Comparison of ENCODE assay signal across 21 mouse cellular contexts in the genomic region with DNA sequence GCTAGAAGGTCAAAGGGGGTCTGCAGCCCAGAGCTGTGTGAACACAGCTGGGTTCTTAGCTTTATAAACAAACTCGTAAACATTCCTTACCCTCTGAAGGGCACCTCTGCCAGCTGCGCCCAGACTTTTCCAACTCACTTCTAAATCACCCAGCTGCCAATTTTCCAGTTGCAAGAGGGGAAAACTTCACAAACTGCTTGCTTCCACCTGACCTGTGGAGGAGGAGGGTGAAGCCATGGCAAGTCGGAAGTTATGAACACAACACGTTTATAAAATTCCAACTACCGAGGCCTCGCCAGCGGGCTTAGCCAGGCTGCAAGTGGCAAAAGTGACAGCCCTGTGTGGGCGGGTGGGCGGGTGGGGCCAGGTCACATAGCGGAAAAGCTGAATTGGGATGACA. TPM values are rescaled to one million over a fixed set of nuclear protein-coding genes. Genes with fewer than 3 reads are reported as not detected.
"Had no signal": no experiment of that assay in that cellular context is flagged by ENCODE, and none has a peak within 500 bp of the region (broad histone marks: within the 10 kb centered on the region; RNA-seq: fewer than 3 reads in every experiment).

No protein-coding gene starts in this region.

- DNase-seq: lung, adult 18-20 months; lung, embryonic 14.5 days; lung, postnatal 10 days; lung, postnatal 4 days; retina, postnatal 1 day; right cerebral cortex, adult 18-20 months; right cerebral cortex, postnatal 25 days; right cerebral cortex, postnatal 4 days; spleen, adult 18-20 months; thymus, adult 18-20 months; thymus, postnatal 14 days; thymus, postnatal 36 days had no signal

- ATAC-seq: midbrain, embryonic 13.5 days; midbrain, embryonic 16.5 days had no signal

- H3K9me3 ChIP-seq: midbrain, embryonic 10.5 days; midbrain, embryonic 13.5 days; neural tube, embryonic 15.5 days had no signal

- H3K9ac ChIP-seq: lung, embryonic 14.5 days; midbrain, embryonic 13.5 days; neural tube, embryonic 13.5 days; neural tube, embryonic 15.5 days had no signal

- H3K27ac ChIP-seq: midbrain, embryonic 10.5 days; midbrain, embryonic 13.5 days; neural tube, embryonic 13.5 days; neural tube, embryonic 15.5 days had no signal

- H3K27me3 ChIP-seq: neural tube, embryonic 13.5 days; neural tube, embryonic 15.5 days had no signal

- H3K36me3 ChIP-seq: midbrain, embryonic 10.5 days; midbrain, embryonic 13.5 days; neural tube, embryonic 13.5 days; neural tube, embryonic 15.5 days had no signal

- H3K4me3 ChIP-seq: midbrain, embryonic 10.5 days; midbrain, embryonic 13.5 days; myocyte; neural tube, embryonic 13.5 days; neural tube, embryonic 15.5 days had no signal

- H3K4me2 ChIP-seq: lung, embryonic 14.5 days; midbrain, embryonic 13.5 days; neural tube, embryonic 13.5 days; neural tube, embryonic 15.5 days had no signal

RNA-seq across cellular contexts. Expression of a gene that starts 13.8 kb away (rescaled TPM):
- total RNA-seq: megakaryocyte, adult 5-6 weeks; megakaryocyte-erythroid progenitor cell, adult 5-6 weeks had no signal
- polyA plus RNA-seq: lung, embryonic 14.5 days; myocyte; thymus, postnatal 0 days had no signal
